Mouse (Mus musculus) stomach, embryonic 15.5 days (tissue): Measurements from ENCODE around the gene Olfr1222. TPM values are rescaled to one million over a fixed set of nuclear protein-coding genes. Genes with fewer than 3 reads are reported as not detected.
"Not testable (repeated sequence)": the region's sequence is repeated elsewhere in the genome, so short reads cannot be mapped to it uniquely, and the experiment has no call there.

Experiments used
- ATAC-seq: fragments of 200-750 bp; cut with Nextera tagmentation; 2 replicates; pipeline ENCODE4 v1.8.0; 2017; ENCODE audit warnings: low read depth, moderate number of reproducible peaks, moderate TSS enrichment; ENCODE audit not compliant: insufficient read depth, low FRiP score
- H3K27ac ChIP-seq: fragments of 300-500 bp; sonication (generic); 2 replicates; pipeline ENCODE4 v1.5.1; 2015; ENCODE audit warnings: mild to moderate bottlenecking, inconsistent platforms
- H3K27me3 ChIP-seq: fragments of 300-500 bp; sonication (generic); replicated peaks from 2 replicates; pipeline ENCODE4 v1.6.1; 2015; ENCODE audit warnings: inconsistent platforms
- H3K36me3 ChIP-seq: fragments of 300-500 bp; sonication (generic); 2 replicates; pipeline ENCODE4 v1.6.1; 2015; ENCODE audit warnings: inconsistent platforms
- H3K4me1 ChIP-seq: fragments of 300-500 bp; sonication (generic); 2 replicates; pipeline ENCODE4 v1.6.1; 2015; ENCODE audit warnings: inconsistent platforms
- H3K4me2 ChIP-seq: fragments of 300-500 bp; sonication (generic); 2 replicates; pipeline ENCODE4 v1.6.1; 2015; ENCODE audit warnings: mild to moderate bottlenecking, inconsistent platforms
- H3K4me3 ChIP-seq: fragments of 300-500 bp; sonication (generic); replicated peaks from 2 replicates; pipeline ENCODE4 v1.5.1; 2015; ENCODE audit warnings: inconsistent platforms
- H3K9ac ChIP-seq: fragments of 300-500 bp; sonication (generic); 2 replicates; pipeline ENCODE4 v1.6.1; 2015; ENCODE audit warnings: inconsistent platforms
- H3K9me3 ChIP-seq: fragments of 300-500 bp; sonication (generic); 2 replicates; pipeline ENCODE4 v1.6.1; 2016; ENCODE audit warnings: inconsistent platforms
- WGBS: fragments of 180-500 bp; shearing (Covaris S2); methylation state at CpG from one replicate; pipeline ENCODE4 v1.1.7; 2015; 5-methylcytosine and 5-hydroxymethylcytosine counted together
- polyA plus RNA-seq: library from polyadenylated mRNA; unstranded; fragments of >200 nt; fragmentation: Nextera tagmentation; extraction: Ambion mirVana; gene quantifications from 2 replicates; pipeline ENCODE4 v1.2.1, GENCODE M21; 2015

Gene Olfr1222
- polyA plus RNA-seq: not detected in 2 replicates

GRCm38 (mm10) chr2:89132954-89133353, at the start of gene Olfr1222:
Olfr1222 (minus strand) TSS chr2:89133054.
- no peak within 1 kb of the TSS for H3K4me2 ChIP-seq
- H3K9me3 ChIP-seq: no peaks in the 10 kb centered on the region
- H3K27ac ChIP-seq: no peak within 1 kb of the TSS
- no peak within 1 kb of the TSS for H3K4me3 ChIP-seq
- H3K4me1 ChIP-seq: no peaks in the 10 kb centered on the region
- no peaks in the 10 kb centered on the region for H3K27me3 ChIP-seq
- ATAC-seq: no peak
- 61% methylated on average over 3 of the region's 3 CpGs for WGBS
- H3K36me3 ChIP-seq: no peaks in the 10 kb centered on the region
- no peak within 1 kb of the TSS for H3K9ac ChIP-seq

GRCm38 (mm10) chr2:89174569-89174968, 41.7 kb upstream of the Olfr1222 start, which contains the start of gene Olfr1225:
Olfr1225 (minus strand) TSS chr2:89174669.
- H3K27me3 ChIP-seq: no peaks in the 10 kb centered on the region
- H3K9ac ChIP-seq: no peak within 1 kb of the TSS
- H3K4me1 ChIP-seq: no peaks in the 10 kb centered on the region
- H3K4me3 ChIP-seq: no peak within 1 kb of the TSS
- no peaks in the 10 kb centered on the region for H3K36me3 ChIP-seq
- no peak within 1 kb of the TSS for H3K27ac ChIP-seq
- ATAC-seq: no peak
- no peaks in the 10 kb centered on the region for H3K9me3 ChIP-seq
- WGBS: 87% methylated on average over 1 of the region's 1 CpGs
- H3K4me2 ChIP-seq: no peak within 1 kb of the TSS

- not testable (repeated sequence) for H3K4me2 ChIP-seq, H3K27ac ChIP-seq, H3K9ac ChIP-seq, H3K9me3 ChIP-seq, H3K4me1 ChIP-seq, H3K36me3 ChIP-seq, ATAC-seq, H3K27me3 ChIP-seq, H3K4me3 ChIP-seq
- WGBS: 89% methylated on average over 4 of the region's 4 CpGs
Measured at GRCm38 (mm10) chr2:89164711-89165110, 31.9 kb upstream of the Olfr1222 start.

GRCm38 (mm10) chr2:89163991-89164390, 31.1 kb upstream of the Olfr1222 start, which contains the start of gene Olfr1224-ps1:
Olfr1224-ps1 (minus strand) TSS chr2:89164091.
- 92% methylated on average over 8 of the region's 8 CpGs for WGBS
- not testable (repeated sequence) for H3K4me1 ChIP-seq, H3K9me3 ChIP-seq, H3K9ac ChIP-seq, H3K27ac ChIP-seq, H3K4me3 ChIP-seq, H3K4me2 ChIP-seq, H3K27me3 ChIP-seq, ATAC-seq, H3K36me3 ChIP-seq

GRCm38 (mm10) chr2:89151460-89151859, 18.6 kb upstream of the Olfr1222 start, which contains the start of gene Olfr1223:
Olfr1223 (minus strand) TSS chr2:89151560.
- no peak within 1 kb of the TSS for H3K4me3 ChIP-seq
- H3K4me2 ChIP-seq: no peak within 1 kb of the TSS
- no peaks in the 10 kb centered on the region for H3K27me3 ChIP-seq
- H3K27ac ChIP-seq: no peak within 1 kb of the TSS
- H3K4me1 ChIP-seq: no peaks in the 10 kb centered on the region
- 74% methylated on average over 1 of the region's 1 CpGs for WGBS
- no peaks in the 10 kb centered on the region for H3K9me3 ChIP-seq
- H3K9ac ChIP-seq: no peak within 1 kb of the TSS
- no peak for ATAC-seq
- H3K36me3 ChIP-seq: no peaks in the 10 kb centered on the region

- Histone ChIP-seq H3K9ac (no peak within 1 kb of the TSS), H3K27ac (no peak within 1 kb of the TSS), H3K9me3 (no peaks in the 10 kb centered on the region), H3K4me3 (no peak within 1 kb of the TSS), H3K4me1 (no peaks in the 10 kb centered on the region), H3K36me3 (no peaks in the 10 kb centered on the region), H3K27me3 (no peaks in the 10 kb centered on the region), H3K4me2 (no peak within 1 kb of the TSS)
- WGBS: 74% methylated on average over 2 of the region's 2 CpGs
- ATAC-seq: no peak
Measured at GRCm38 (mm10) chr2:89117183-89117582, 15.7 kb downstream of the Olfr1222 start, which contains the start of gene Olfr1221. Olfr1221 (minus strand) TSS chr2:89117283.

- WGBS: 76% methylated on average over 3 of the region's 3 CpGs
- Histone ChIP-seq H3K4me3 (no peak within 1 kb of the TSS), H3K27me3 (no peaks in the 10 kb centered on the region), H3K27ac (no peak within 1 kb of the TSS), H3K4me1 (no peaks in the 10 kb centered on the region), H3K4me2 (no peak within 1 kb of the TSS), H3K36me3 (no peaks in the 10 kb centered on the region), H3K9me3 (no peaks in the 10 kb centered on the region), H3K9ac (no peak within 1 kb of the TSS)
- no peak for ATAC-seq
Measured at GRCm38 (mm10) chr2:89106735-89107134, 26.1 kb downstream of the Olfr1222 start, which contains the start of gene Olfr1220. Olfr1220 (minus strand) TSS chr2:89106835.

GRCm38 (mm10) chr2:89105651-89106050, 27.2 kb downstream of the Olfr1222 start:
- no peak for ATAC-seq

GRCm38 (mm10) chr2:89093848-89094247, 39.0 kb downstream of the Olfr1222 start:
- WGBS: 88% methylated on average over 1 of the region's 1 CpGs
- Histone ChIP-seq H3K9me3 (no peaks in the 10 kb centered on the region), H3K4me3 (no peak overlapping the region), H3K36me3 (no peaks in the 10 kb centered on the region), H3K9ac (no peak overlapping the region), H3K27ac (no peak overlapping the region), H3K4me2 (no peak overlapping the region), H3K27me3 (no peaks in the 10 kb centered on the region), H3K4me1 (no peaks in the 10 kb centered on the region)
- ATAC-seq: no peak

More at GRCm38 (mm10) chr2:89105651-89106050, 27.2 kb downstream of the Olfr1222 start:
- no peaks in the 10 kb centered on the region for H3K9me3 ChIP-seq
- no peaks in the 10 kb centered on the region for H3K27me3 ChIP-seq
- H3K4me1 ChIP-seq: no peaks in the 10 kb centered on the region
- no peak overlapping the region for H3K9ac ChIP-seq
- H3K4me3 ChIP-seq: no peak overlapping the region
- H3K27ac ChIP-seq: no peak overlapping the region
- H3K4me2 ChIP-seq: no peak overlapping the region
- no peaks in the 10 kb centered on the region for H3K36me3 ChIP-seq

GRCm38 (mm10) chr2:89083413-89083812, 49.4 kb downstream of the Olfr1222 start, which contains the start of gene Olfr1219:
Olfr1219 (minus strand) TSS chr2:89083513.
- Histone ChIP-seq H3K4me2 (no peak within 1 kb of the TSS), H3K4me1 (no peaks in the 10 kb centered on the region), H3K4me3 (no peak within 1 kb of the TSS), H3K9me3 (no peaks in the 10 kb centered on the region), H3K9ac (no peak within 1 kb of the TSS), H3K27ac (no peak within 1 kb of the TSS), H3K27me3 (no peaks in the 10 kb centered on the region), H3K36me3 (no peaks in the 10 kb centered on the region)
- ATAC-seq: no peak
- 38% methylated on average over 1 of the region's 1 CpGs for WGBS

- H3K4me1 ChIP-seq: no peaks in the 10 kb centered on the region
Measured at GRCm38 (mm10) chr2:89081487-89081886, 51.4 kb downstream of the Olfr1222 start.

More at GRCm38 (mm10) chr2:89081487-89081886, 51.4 kb downstream of the Olfr1222 start:
- Histone ChIP-seq H3K4me2 (no peak overlapping the region), H3K36me3 (no peaks in the 10 kb centered on the region), H3K27me3 (no peaks in the 10 kb centered on the region), H3K9ac (no peak overlapping the region), H3K27ac (no peak overlapping the region), H3K4me3 (no peak overlapping the region), H3K9me3 (no peaks in the 10 kb centered on the region)
- no peak for ATAC-seq
